Mouse (Mus musculus) midbrain, embryonic 10.5 days (tissue): Measurements from ENCODE around the gene Glt1d1. TPM values are rescaled to one million over a fixed set of nuclear protein-coding genes. Genes with fewer than 3 reads are reported as not detected.

Source experiments
- DNase-seq: peaks from one replicate; pipeline ENCODE4 v3.0.0-alpha.2; 2017; ENCODE audit warnings: low spot score
- H3K27ac ChIP-seq: fragments of 300-500 bp; sonication (generic); replicated peaks from 2 replicates; pipeline ENCODE4 v1.5.1; 2016; ENCODE audit warnings: mild to moderate bottlenecking
- H3K27me3 ChIP-seq: fragments of 300-500 bp; sonication (generic); 2 replicates; pipeline ENCODE4 v1.6.1; 2016; ENCODE audit warnings: low read depth, mild to moderate bottlenecking; ENCODE audit not compliant: poor library complexity, severe bottlenecking
- H3K36me3 ChIP-seq: fragments of 300-500 bp; sonication (generic); 2 replicates; pipeline ENCODE4 v1.6.1; 2016; ENCODE audit warnings: mild to moderate bottlenecking, moderate library complexity
- H3K4me1 ChIP-seq: fragments of 300-500 bp; sonication (generic); 2 replicates; pipeline ENCODE4 v1.6.1; 2016
- H3K4me3 ChIP-seq: fragments of 300-500 bp; sonication (generic); 2 replicates; pipeline ENCODE4 v1.5.1; 2016; ENCODE audit warnings: mild to moderate bottlenecking, moderate library complexity
- H3K9me3 ChIP-seq: fragments of 300-500 bp; sonication (generic); replicated peaks from 2 replicates; pipeline ENCODE4 v1.6.1; 2016; ENCODE audit warnings: mild to moderate bottlenecking
- WGBS: fragments of 180-500 bp; shearing (Covaris S2); methylation state at CpG from one replicate; pipeline ENCODE4 v1.1.7; 2016; 5-methylcytosine and 5-hydroxymethylcytosine counted together
- polyA plus RNA-seq: library from polyadenylated mRNA; unstranded; fragments of >200 nt; fragmentation: Nextera tagmentation; extraction: Ambion mirVana; gene quantifications from 2 replicates; pipeline ENCODE4 v1.2.1, GENCODE M21; 2016

The Glt1d1 gene
- polyA plus RNA-seq, 1 experiment from 2014 or later: 1.3 TPM

GRCm38 (mm10) chr5:127678501-127678900, 46.4 kb downstream of the Glt1d1 start:
- H3K9me3 ChIP-seq: peaks cover 11% of the 10 kb centered on the region
- no peaks in the 10 kb centered on the region for H3K4me1 ChIP-seq
- no peak for DNase-seq
- H3K36me3 ChIP-seq: peaks cover 19% of the 10 kb centered on the region
- no peak overlapping the region for H3K4me3 ChIP-seq
- 94% methylated on average over 5 of the region's 5 CpGs for WGBS
- no peaks in the 10 kb centered on the region for H3K27me3 ChIP-seq
- H3K27ac ChIP-seq: no peak overlapping the region

DNA sequence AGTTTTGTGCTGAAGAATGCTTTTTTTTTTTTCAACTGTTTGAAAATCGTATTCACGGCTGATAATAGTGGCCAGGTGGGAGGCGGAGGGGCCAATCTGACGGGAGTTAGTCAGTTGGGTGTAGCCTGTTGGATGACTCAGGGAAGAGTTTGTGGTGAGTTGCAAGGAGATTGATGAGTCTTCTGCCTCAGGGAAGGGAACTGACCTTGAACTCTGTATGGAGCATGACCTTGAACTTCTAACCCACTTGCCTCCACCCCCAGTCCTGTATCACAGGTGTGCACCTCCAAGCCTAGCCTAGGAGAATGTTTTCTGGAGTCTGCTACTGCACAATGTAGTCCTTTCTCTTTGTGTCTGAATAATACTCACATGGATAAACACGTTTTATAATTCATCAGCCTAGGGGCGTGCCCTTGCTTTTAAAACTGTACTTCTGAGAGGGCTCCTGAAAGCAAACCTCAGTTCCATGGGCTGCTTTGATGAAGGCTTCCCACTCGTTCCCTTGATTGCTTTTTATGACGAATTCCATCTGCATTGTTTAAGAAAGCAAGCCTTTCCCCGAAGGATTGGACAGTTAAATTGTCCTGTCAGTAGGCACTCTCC, 56.6 kb downstream of the Glt1d1 start:
- 89% methylated on average over 9 of the region's 9 CpGs for WGBS
- Histone ChIP-seq H3K4me3 (no peak overlapping the region), H3K27me3 (no peaks in the 10 kb centered on the region), H3K4me1 (peaks cover 8% of the 10 kb centered on the region; the same call in 1 of the 2 replicates), H3K36me3 (no peaks in the 10 kb centered on the region), H3K9me3 (no peaks in the 10 kb centered on the region), H3K27ac (no peak overlapping the region)
- DNase-seq: no peak

DNA sequence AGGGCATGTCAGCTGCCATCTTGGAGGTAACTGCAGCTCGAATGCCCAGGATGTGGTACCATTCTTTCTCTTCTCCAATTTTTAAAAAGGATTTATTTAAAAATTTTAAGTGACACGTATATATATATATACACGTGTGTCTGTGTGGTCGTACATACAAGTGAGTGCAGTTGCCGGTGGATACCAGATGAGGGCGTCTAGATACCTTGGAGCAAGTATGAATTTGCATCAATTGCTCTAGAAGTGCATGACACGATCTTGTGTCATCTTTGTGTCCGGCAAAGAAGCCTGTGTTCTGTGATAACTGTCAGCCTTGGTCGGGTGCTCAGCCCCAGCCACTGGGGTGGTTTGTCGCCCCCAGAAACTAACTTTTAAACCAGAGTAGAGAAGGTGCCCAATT, 59.0 kb downstream of the Glt1d1 start:
- 91% methylated on average over 10 of the region's 10 CpGs for WGBS
- Histone ChIP-seq H3K4me1 (peaks cover 8% of the 10 kb centered on the region; the same call in 1 of the 2 replicates), H3K36me3 (no peaks in the 10 kb centered on the region), H3K27me3 (no peaks in the 10 kb centered on the region), H3K9me3 (no peaks in the 10 kb centered on the region), H3K27ac (no peak overlapping the region), H3K4me3 (no peak overlapping the region)
- no peak for DNase-seq

- H3K9me3 ChIP-seq: no peaks in the 10 kb centered on the region
- no peak overlapping the region for H3K4me3 ChIP-seq
- no peak for DNase-seq
- H3K27me3 ChIP-seq: no peaks in the 10 kb centered on the region
- H3K36me3 ChIP-seq: no peaks in the 10 kb centered on the region
- no peak overlapping the region for H3K27ac ChIP-seq
- WGBS: 76% methylated on average over 21 of the region's 21 CpGs
- peaks cover 8% of the 10 kb centered on the region; the same call in 1 of the 2 replicates for H3K4me1 ChIP-seq
Measured at GRCm38 (mm10) chr5:127691581-127691980, 59.5 kb downstream of the Glt1d1 start.

GRCm38 (mm10) chr5:127695898-127696297, 63.8 kb downstream of the Glt1d1 start:
- WGBS: 84% methylated on average over 4 of the region's 4 CpGs
- Histone ChIP-seq H3K27me3 (no peaks in the 10 kb centered on the region), H3K9me3 (no peaks in the 10 kb centered on the region), H3K4me3 (no peak overlapping the region), H3K27ac (no peak overlapping the region), H3K36me3 (no peaks in the 10 kb centered on the region), H3K4me1 (peaks cover 8% of the 10 kb centered on the region; the same call in 1 of the 2 replicates)
- DNase-seq: no peak

GRCm38 (mm10) chr5:127696602-127697001, 64.5 kb downstream of the Glt1d1 start:
- peaks cover 5% of the 10 kb centered on the region; the same call in 1 of the 2 replicates for H3K4me1 ChIP-seq
- WGBS: 94% methylated on average over 4 of the region's 4 CpGs
- no peak for DNase-seq
- no peaks in the 10 kb centered on the region for H3K9me3 ChIP-seq
- H3K27ac ChIP-seq: no peak overlapping the region
- H3K27me3 ChIP-seq: no peaks in the 10 kb centered on the region
- H3K4me3 ChIP-seq: no peak overlapping the region
- no peaks in the 10 kb centered on the region for H3K36me3 ChIP-seq

DNA sequence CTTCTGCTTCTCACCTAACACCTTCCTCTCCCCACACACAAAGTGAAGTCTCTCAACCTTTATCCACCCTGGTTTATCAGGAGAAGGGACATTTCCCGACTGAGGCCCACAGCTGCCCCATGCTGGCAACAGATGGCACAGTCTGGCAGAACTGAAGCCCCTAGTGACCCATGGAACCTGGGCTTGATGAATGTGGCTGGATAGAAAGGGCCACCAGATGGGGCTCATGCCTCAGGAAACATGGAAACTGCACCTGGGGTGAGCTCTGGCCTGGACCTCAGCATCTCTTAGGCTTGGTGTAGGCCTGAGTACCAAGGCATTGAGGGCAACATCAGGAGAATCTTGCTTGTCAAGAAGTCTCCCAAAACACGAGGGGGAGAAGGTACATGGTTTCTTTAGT, 66.5 kb downstream of the Glt1d1 start:
- Histone ChIP-seq H3K27ac (no peak overlapping the region), H3K27me3 (no peaks in the 10 kb centered on the region), H3K36me3 (no peaks in the 10 kb centered on the region), H3K9me3 (no peaks in the 10 kb centered on the region), H3K4me1 (0 out of 2 replicates have a peak, but pooled peaks cover under 1% of the 10 kb centered on the region), H3K4me3 (no peak overlapping the region)
- 76% methylated on average over 2 of the region's 2 CpGs for WGBS
- DNase-seq: no peak

DNA sequence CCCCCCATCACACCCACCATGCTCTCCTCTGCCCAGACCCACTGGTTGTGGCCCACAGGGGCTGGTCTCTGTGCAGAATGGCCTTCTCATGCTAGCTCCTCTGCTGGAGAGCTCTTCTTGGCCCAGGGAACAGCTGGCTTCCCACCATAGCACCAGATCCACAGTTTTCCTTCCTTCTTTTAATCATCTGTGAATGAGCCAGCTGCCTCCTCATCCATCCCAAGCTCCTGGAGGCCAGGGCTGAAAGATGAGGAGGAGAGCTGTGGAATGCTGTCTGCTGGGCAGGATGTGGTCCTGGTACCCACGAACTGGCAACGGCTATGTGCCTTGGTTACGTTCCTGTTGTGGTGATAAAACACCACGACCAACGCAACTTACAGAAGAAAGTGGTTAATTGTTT, 67.6 kb downstream of the Glt1d1 start:
- DNase-seq: no peak
- Histone ChIP-seq H3K9me3 (no peaks in the 10 kb centered on the region), H3K27ac (no peak overlapping the region), H3K4me3 (no peak overlapping the region), H3K4me1 (peaks cover 7% of the 10 kb centered on the region; the same call in 1 of the 2 replicates), H3K27me3 (no peaks in the 10 kb centered on the region), H3K36me3 (no peaks in the 10 kb centered on the region)
- 93% methylated on average over 5 of the region's 5 CpGs for WGBS

GRCm38 (mm10) chr5:127700156-127700555, 68.1 kb downstream of the Glt1d1 start:
- 75% methylated on average over 6 of the region's 6 CpGs for WGBS
- Histone ChIP-seq H3K4me3 (no peak overlapping the region), H3K9me3 (no peaks in the 10 kb centered on the region), H3K4me1 (peaks cover 7% of the 10 kb centered on the region; the same call in 1 of the 2 replicates), H3K36me3 (no peaks in the 10 kb centered on the region), H3K27me3 (no peaks in the 10 kb centered on the region), H3K27ac (no peak overlapping the region)
- no peak for DNase-seq

DNA sequence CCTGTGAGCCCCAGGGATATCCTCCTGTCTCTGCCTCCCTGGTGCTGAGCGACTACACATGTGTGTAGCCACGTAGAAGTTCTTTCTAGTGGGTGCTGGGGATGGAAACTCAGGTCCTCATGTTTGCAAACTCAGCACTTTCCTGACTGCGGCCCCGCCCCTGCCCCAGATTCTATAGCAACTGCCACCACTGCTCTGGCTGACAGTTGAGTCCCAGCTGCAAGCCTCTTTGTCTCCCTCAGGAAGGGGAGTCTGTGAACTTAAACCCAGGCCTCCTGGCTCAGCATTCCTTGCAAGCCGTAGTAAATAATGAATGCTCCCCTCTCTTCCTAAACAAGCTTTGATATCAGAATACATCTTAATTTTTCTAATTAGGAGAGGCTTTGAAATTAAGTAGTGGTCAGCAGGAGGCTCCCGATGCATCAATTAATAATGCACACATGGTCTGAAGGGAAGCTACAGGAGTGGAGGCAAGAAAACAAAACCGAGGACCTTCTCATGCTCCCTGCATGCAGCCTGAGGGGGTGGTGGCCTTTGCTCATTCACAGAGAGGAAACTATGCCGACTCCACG, 71.6 kb downstream of the Glt1d1 start:
- peak overlapping the region; percentile 52; the same call in 1 of the 2 replicates for H3K27ac ChIP-seq
- 78% methylated on average over 9 of the region's 9 CpGs for WGBS
- peaks cover 11% of the 10 kb centered on the region; the same call in 1 of the 2 replicates for H3K4me1 ChIP-seq
- H3K4me3 ChIP-seq: no peak overlapping the region
- H3K9me3 ChIP-seq: no peaks in the 10 kb centered on the region
- no peak for DNase-seq
- H3K27me3 ChIP-seq: no peaks in the 10 kb centered on the region
- H3K36me3 ChIP-seq: no peaks in the 10 kb centered on the region

GRCm38 (mm10) chr5:127705225-127705624, 73.2 kb downstream of the Glt1d1 start:
- Histone ChIP-seq H3K9me3 (no peaks in the 10 kb centered on the region), H3K27me3 (no peaks in the 10 kb centered on the region), H3K4me3 (no peak overlapping the region), H3K27ac (no peak overlapping the region), H3K36me3 (no peaks in the 10 kb centered on the region), H3K4me1 (peaks cover 11% of the 10 kb centered on the region; the same call in 1 of the 2 replicates)
- WGBS: 93% methylated on average over 9 of the region's 9 CpGs
- no peak for DNase-seq

DNA sequence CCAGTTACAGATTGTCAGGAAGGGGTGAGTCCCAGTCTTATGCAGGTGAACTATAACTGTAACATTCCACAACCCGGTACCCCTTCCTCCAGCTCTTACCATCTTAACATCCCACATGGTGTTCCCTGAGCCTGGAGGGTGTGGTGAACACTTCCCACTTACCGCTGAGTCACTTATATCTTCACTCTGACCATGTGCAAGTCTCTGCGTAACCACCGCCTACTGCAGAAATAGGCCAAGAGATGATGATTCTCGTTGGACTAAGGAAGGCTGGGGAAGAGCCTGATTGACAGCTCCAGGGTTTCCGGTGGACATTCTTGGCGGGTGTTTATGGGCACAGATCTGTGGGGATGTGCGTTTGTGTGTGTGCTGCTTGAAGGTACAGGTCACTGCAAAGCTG, 73.9 kb downstream of the Glt1d1 start:
- H3K4me1 ChIP-seq: peaks cover 11% of the 10 kb centered on the region; the same call in 1 of the 2 replicates
- no peak for DNase-seq
- H3K9me3 ChIP-seq: no peaks in the 10 kb centered on the region
- 96% methylated on average over 8 of the region's 8 CpGs for WGBS
- no peak overlapping the region for H3K4me3 ChIP-seq
- H3K27ac ChIP-seq: no peak overlapping the region
- no peaks in the 10 kb centered on the region for H3K36me3 ChIP-seq
- no peaks in the 10 kb centered on the region for H3K27me3 ChIP-seq

- H3K36me3 ChIP-seq: no peaks in the 10 kb centered on the region
- 77% methylated on average over 9 of the region's 9 CpGs for WGBS
- H3K27me3 ChIP-seq: no peaks in the 10 kb centered on the region
- no peak overlapping the region for H3K4me3 ChIP-seq
- H3K9me3 ChIP-seq: 0 out of 2 replicates have a peak, but pooled peaks cover 2% of the 10 kb centered on the region
- no peak for DNase-seq
- no peak overlapping the region for H3K27ac ChIP-seq
- H3K4me1 ChIP-seq: peaks cover 11% of the 10 kb centered on the region; the same call in 1 of the 2 replicates
Measured at GRCm38 (mm10) chr5:127708143-127708542, 76.1 kb downstream of the Glt1d1 start.
